Mouse (Mus musculus): ENCODE measurements at regions not wholly inside any gene's neighbourhood (a gene's known extent, or its start where the extent isn't known, plus 50 kb on each side); places are given as distances from the start of the nearest gene placed in this dataset.

GRCm38 (mm10) chr6:31190070-31190469, 208.5 kb upstream of the Mkln1 start:
- no peaks in the 10 kb centered on the region for H3K36me3 ChIP-seq
- H3K27me3 ChIP-seq (ENCODE audit: low read depth, poor library complexity, severe bottlenecking) = no peaks in the 10 kb centered on the region
- H3K27ac ChIP-seq = no peak overlapping the region
- H3K4me3 ChIP-seq = no peak overlapping the region
- no peaks in the 10 kb centered on the region for H3K9me3 ChIP-seq (replicated peaks)
- DNase-seq (ENCODE audit: low spot score) = no peak
- WGBS = 92% methylated on average over 5 of the region's 5 CpGs
- no peaks in the 10 kb centered on the region for H3K4me1 ChIP-seq

DNA sequence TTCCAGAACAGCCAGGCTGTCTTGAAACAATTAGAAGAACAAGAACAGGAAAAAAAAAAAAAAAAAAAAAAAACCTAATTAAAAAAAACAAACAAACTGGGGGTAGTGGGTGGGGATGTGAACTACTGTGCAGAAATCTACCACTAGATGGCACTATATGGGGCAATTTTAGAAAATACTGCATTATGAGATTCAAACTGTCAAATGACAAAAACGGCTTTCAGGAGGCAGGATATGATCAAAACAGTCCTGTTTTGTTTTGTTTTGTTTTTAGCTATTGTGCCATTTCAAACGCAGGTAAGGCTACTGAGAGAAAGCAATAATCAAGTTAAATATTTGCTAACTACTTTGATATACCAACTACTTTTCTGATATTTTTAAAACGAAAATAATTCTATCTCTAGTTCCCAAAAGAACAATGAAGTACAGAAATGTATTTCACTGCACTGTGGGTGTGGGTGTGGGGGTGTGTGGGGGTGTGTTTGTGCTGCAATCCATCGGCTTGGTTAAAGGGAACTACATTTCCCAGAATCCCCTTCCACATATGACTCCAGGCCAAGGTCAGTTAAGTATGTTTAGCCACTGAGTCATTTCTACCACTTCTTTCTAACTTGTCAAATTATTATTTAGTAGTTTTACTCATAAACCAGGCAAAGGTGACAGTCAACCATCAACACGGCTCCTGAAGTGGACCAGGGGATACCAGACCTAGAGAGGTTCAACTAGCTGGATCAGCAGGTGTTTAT, 207.7 kb upstream of the Mkln1 start:
- H3K4me3 ChIP-seq = no peak overlapping the region
- 57% methylated on average over 5 of the region's 5 CpGs for WGBS
- H3K4me1 ChIP-seq = 0 out of 2 replicates have a peak, but pooled peaks cover 3% of the 10 kb centered on the region
- no peak overlapping the region for H3K27ac ChIP-seq
- DNase-seq (ENCODE audit: low spot score) = no peak
- no peaks in the 10 kb centered on the region for H3K27me3 ChIP-seq (ENCODE audit: low read depth, poor library complexity, severe bottlenecking)
- no peaks in the 10 kb centered on the region for H3K36me3 ChIP-seq
- no peaks in the 10 kb centered on the region for H3K9me3 ChIP-seq (replicated peaks)

- H3K4me3 ChIP-seq = no peak overlapping the region
These were observed 207.0 kb upstream of the Mkln1 start for GRCm38 (mm10) chr6:31191577-31191976.

DNA sequence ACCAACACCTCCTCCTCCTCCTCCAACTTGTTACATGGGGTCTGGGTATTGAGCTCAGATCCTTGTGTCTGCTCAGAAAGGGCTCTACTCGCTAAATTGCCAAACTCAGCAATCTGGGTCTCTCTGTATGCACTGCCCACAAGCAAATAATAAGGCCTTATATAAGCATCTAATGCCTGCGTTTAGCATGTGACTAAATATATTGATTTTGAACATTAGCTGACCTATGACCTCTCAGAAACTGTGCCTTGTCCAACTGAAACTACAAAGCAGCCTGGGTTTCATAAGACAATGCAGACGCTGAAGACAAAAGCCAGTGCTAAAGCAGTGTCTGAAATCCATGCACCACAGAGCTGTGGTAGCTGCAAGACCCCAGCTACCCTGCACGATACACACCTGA, 206.3 kb upstream of the Mkln1 start:
- 89% methylated on average over 4 of the region's 4 CpGs for WGBS
- Histone ChIP-seq H3K4me1 (0 out of 2 replicates have a peak, but pooled peaks cover 3% of the 10 kb centered on the region), H3K9me3 (replicated peaks) (no peaks in the 10 kb centered on the region), H3K27ac (no peak overlapping the region), H3K36me3 (no peaks in the 10 kb centered on the region), H3K27me3 (ENCODE audit: low read depth, poor library complexity, severe bottlenecking) (no peaks in the 10 kb centered on the region), H3K4me3 (no peak overlapping the region)
- DNase-seq (ENCODE audit: low spot score) = no peak

More at GRCm38 (mm10) chr6:31191577-31191976, 207.0 kb upstream of the Mkln1 start:
- DNase-seq (ENCODE audit: low spot score) = no peak
- no peaks in the 10 kb centered on the region for H3K27me3 ChIP-seq (ENCODE audit: low read depth, poor library complexity, severe bottlenecking)
- WGBS = 91% methylated on average over 14 of the region's 14 CpGs
- H3K4me1 ChIP-seq = 0 out of 2 replicates have a peak, but pooled peaks cover 3% of the 10 kb centered on the region
- H3K36me3 ChIP-seq = no peaks in the 10 kb centered on the region
- no peak overlapping the region for H3K27ac ChIP-seq
- H3K9me3 ChIP-seq (replicated peaks) = no peaks in the 10 kb centered on the region

GRCm38 (mm10) chr6:31193202-31193601, 205.3 kb upstream of the Mkln1 start:
- WGBS = 87% methylated on average over 5 of the region's 5 CpGs
- Histone ChIP-seq H3K27me3 (ENCODE audit: low read depth, poor library complexity, severe bottlenecking) (no peaks in the 10 kb centered on the region), H3K27ac (no peak overlapping the region), H3K9me3 (replicated peaks) (no peaks in the 10 kb centered on the region), H3K36me3 (no peaks in the 10 kb centered on the region), H3K4me3 (no peak overlapping the region), H3K4me1 (0 out of 2 replicates have a peak, but pooled peaks cover 3% of the 10 kb centered on the region)
- DNase-seq (ENCODE audit: low spot score) = no peak

DNA sequence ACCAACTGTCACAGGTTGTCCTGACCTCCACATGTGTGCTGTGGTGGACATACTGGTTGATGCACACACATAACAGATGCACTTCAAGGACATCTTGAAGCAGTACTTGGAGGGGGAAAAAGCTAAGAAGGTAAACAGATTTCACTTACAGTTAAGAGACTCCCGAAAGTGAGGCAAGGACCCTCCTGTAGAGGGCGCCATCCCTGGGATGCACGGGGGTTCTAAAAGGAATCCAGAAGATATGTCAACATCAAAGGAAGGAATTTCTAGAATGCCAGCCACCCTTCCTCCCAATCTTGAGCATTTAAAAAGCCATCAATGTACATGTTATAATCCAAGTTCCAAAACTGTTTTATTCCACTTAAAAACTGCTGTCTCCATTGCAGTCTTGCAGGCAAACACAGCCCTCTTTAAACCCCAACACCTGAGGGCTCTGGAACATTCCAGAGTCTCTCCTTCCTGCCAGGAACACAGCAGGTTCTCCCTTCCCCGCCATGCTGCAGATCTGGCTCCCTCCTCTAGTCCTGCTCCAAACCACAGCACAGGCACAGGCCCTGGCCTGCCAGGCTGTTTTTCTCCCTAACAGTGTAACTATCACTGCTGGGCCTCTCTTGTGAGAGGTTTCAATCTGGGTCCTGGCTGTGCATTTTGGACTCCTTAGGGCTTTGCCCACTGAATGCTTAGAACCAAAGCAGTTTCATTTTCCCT, 200.8 kb upstream of the Mkln1 start:
- H3K27me3 ChIP-seq (ENCODE audit: low read depth, poor library complexity, severe bottlenecking) = no peaks in the 10 kb centered on the region
- no peak overlapping the region for H3K27ac ChIP-seq
- WGBS = 65% methylated on average over 4 of the region's 4 CpGs
- H3K9me3 ChIP-seq (replicated peaks) = no peaks in the 10 kb centered on the region
- no peaks in the 10 kb centered on the region for H3K36me3 ChIP-seq
- 0 out of 2 replicates have a peak, but pooled peaks cover 3% of the 10 kb centered on the region for H3K4me1 ChIP-seq
- DNase-seq (ENCODE audit: low spot score) = no peak
- H3K4me3 ChIP-seq = no peak overlapping the region

DNA sequence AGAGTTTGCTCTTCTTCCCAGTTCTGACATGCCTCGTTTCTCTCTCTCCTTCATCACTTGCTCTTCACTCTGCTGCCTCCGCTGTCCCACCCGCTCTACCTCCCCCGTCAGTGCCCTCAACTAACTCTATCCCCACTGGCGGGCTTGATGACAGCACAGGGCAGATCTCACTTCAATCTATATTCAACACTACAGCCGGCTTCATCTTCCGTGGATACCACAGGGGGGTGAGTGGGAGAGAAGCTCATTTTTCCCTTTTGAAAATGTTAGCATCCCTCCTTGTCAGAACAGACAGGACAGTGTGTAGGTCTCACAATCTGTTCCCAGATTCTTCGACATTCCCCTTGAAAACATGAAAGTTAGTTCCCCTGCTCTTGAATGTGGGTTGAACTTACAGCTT, 200.2 kb upstream of the Mkln1 start:
- Histone ChIP-seq H3K27ac (no peak overlapping the region), H3K27me3 (ENCODE audit: low read depth, poor library complexity, severe bottlenecking) (no peaks in the 10 kb centered on the region), H3K4me3 (no peak overlapping the region), H3K36me3 (no peaks in the 10 kb centered on the region), H3K4me1 (0 out of 2 replicates have a peak, but pooled peaks cover 3% of the 10 kb centered on the region), H3K9me3 (replicated peaks) (no peaks in the 10 kb centered on the region)
- no peak for DNase-seq (ENCODE audit: low spot score)
- WGBS = 86% methylated on average over 8 of the region's 8 CpGs

- WGBS = 92% methylated on average over 3 of the region's 3 CpGs
These were observed 197.8 kb upstream of the Mkln1 start for GRCm38 (mm10) chr6:31200705-31201104.

GRCm38 (mm10) chr6:31201375-31201972, 197.1 kb upstream of the Mkln1 start:
- no peak overlapping the region for H3K4me3 ChIP-seq
- H3K4me1 ChIP-seq = no peaks in the 10 kb centered on the region
- no peak overlapping the region for H3K27ac ChIP-seq
- no peak for DNase-seq (ENCODE audit: low spot score)
- no peaks in the 10 kb centered on the region for H3K27me3 ChIP-seq (ENCODE audit: low read depth, poor library complexity, severe bottlenecking)
- H3K36me3 ChIP-seq = no peaks in the 10 kb centered on the region
- 89% methylated on average over 4 of the region's 4 CpGs for WGBS
- H3K9me3 ChIP-seq (replicated peaks) = no peaks in the 10 kb centered on the region

More at GRCm38 (mm10) chr6:31200705-31201104, 197.8 kb upstream of the Mkln1 start:
- DNase-seq (ENCODE audit: low spot score) = no peak
- no peaks in the 10 kb centered on the region for H3K27me3 ChIP-seq (ENCODE audit: low read depth, poor library complexity, severe bottlenecking)
- 0 out of 2 replicates have a peak, but pooled peaks cover 1% of the 10 kb centered on the region for H3K4me1 ChIP-seq
- no peaks in the 10 kb centered on the region for H3K9me3 ChIP-seq (replicated peaks)
- no peaks in the 10 kb centered on the region for H3K36me3 ChIP-seq
- H3K4me3 ChIP-seq = no peak overlapping the region
- H3K27ac ChIP-seq = no peak overlapping the region

DNA sequence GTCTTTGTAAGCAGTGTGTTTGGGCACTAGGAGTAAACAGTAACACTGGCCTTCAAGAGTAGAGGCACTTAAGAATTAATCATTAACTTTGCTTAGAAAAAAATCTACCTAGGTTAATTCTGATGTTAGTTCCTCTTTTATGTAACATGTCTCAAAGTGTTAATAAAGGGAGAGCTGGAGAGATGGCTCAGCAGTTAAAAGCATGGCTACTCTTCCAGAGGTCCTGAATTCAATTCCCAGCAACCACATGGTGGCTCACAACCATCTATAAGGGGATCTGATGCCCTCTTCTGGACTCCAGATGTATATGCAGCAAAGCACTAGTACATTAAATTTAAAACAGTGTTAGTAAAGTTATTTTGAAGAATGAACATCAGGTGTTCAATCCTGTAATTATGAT, 195.9 kb upstream of the Mkln1 start:
- no peak for DNase-seq (ENCODE audit: low spot score)
- Histone ChIP-seq H3K36me3 (no peaks in the 10 kb centered on the region), H3K4me3 (no peak overlapping the region)

DNA sequence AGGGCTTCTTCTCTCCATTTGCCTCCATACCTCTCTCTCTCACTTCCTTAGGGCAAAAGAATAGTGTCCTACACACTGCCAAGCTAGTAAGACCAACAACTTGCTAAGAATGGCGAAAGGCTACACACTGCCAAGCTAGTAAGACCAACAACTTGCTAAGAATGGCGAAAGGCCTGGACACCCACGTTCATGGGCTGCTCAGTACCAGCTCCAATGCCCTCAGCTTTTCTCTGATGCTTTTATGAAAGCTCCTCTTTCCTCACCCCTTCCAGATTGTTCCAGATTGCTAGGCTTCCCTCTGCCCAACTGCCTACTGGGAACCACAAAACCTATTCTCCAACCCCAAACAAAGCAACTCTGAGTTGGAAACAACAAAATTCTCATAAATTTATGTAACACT, 194.1 kb upstream of the Mkln1 start:
- no peak for DNase-seq (ENCODE audit: low spot score)
- WGBS = 92% methylated on average over 3 of the region's 3 CpGs
- no peaks in the 10 kb centered on the region for H3K27me3 ChIP-seq (ENCODE audit: low read depth, poor library complexity, severe bottlenecking)
- H3K36me3 ChIP-seq = no peaks in the 10 kb centered on the region
- no peak overlapping the region for H3K4me3 ChIP-seq
- H3K4me1 ChIP-seq = no peaks in the 10 kb centered on the region
- H3K9me3 ChIP-seq (replicated peaks) = no peaks in the 10 kb centered on the region
- no peak overlapping the region for H3K27ac ChIP-seq

More for the DNA sequence above, 195.9 kb upstream of the Mkln1 start:
- Histone ChIP-seq H3K9me3 (replicated peaks) (no peaks in the 10 kb centered on the region), H3K4me1 (no peaks in the 10 kb centered on the region), H3K27me3 (ENCODE audit: low read depth, poor library complexity, severe bottlenecking) (no peaks in the 10 kb centered on the region), H3K27ac (no peak overlapping the region)

GRCm38 (mm10) chr6:31204839-31205238, 193.7 kb upstream of the Mkln1 start:
- H3K27ac ChIP-seq = no peak overlapping the region
- no peaks in the 10 kb centered on the region for H3K4me1 ChIP-seq
- WGBS = 87% methylated on average over 4 of the region's 4 CpGs

GRCm38 (mm10) chr6:31206106-31206505, 192.4 kb upstream of the Mkln1 start:
- Histone ChIP-seq H3K27me3 (ENCODE audit: low read depth, poor library complexity, severe bottlenecking) (no peaks in the 10 kb centered on the region), H3K36me3 (no peaks in the 10 kb centered on the region), H3K9me3 (replicated peaks) (no peaks in the 10 kb centered on the region), H3K27ac (no peak overlapping the region), H3K4me3 (no peak overlapping the region), H3K4me1 (no peaks in the 10 kb centered on the region)
- DNase-seq (ENCODE audit: low spot score) = no peak
- 80% methylated on average over 7 of the region's 7 CpGs for WGBS

More at GRCm38 (mm10) chr6:31204839-31205238, 193.7 kb upstream of the Mkln1 start:
- Histone ChIP-seq H3K36me3 (no peaks in the 10 kb centered on the region), H3K9me3 (replicated peaks) (no peaks in the 10 kb centered on the region), H3K4me3 (no peak overlapping the region), H3K27me3 (ENCODE audit: low read depth, poor library complexity, severe bottlenecking) (no peaks in the 10 kb centered on the region)
- no peak for DNase-seq (ENCODE audit: low spot score)

All from limb, embryonic 10.5 days (tissue).